Mouse (Mus musculus) heart, postnatal 36 days (tissue): ENCODE measurements around the gene Heatr5b. TPM values are rescaled to one million over a fixed set of nuclear protein-coding genes. Genes with fewer than 3 reads are reported as not detected.
"Not testable (repeated sequence)": the region's sequence is repeated elsewhere in the genome, so short reads cannot be mapped to it uniquely, and the experiment has no call there.

ENCODE experiments used
- DNase-seq, 2 experiments: peaks; one replicate each; pipeline ENCODE4 v3.0.0; 2021 to 2022
- intact Hi-C: fragments of 180-260 bp; cut with DNase I; formaldehyde crosslinking; loops from one replicate; pipeline ENCODE4 v1.15.1; 2025
- total RNA-seq, 2 experiments: library from RNA; stranded (reverse); gene quantifications; 2 replicates each; pipeline ENCODE4 v1.2.3; 2021

Gene Heatr5b
- 10 to 100 TPM; 42.5 to 44.8 TPM for total RNA-seq

GRCm38 (mm10) chr17:78834856-78835835 lies at the start of gene Heatr5b, which contains the start of gene Gpatch11:
Gene Heatr5b (minus strand): TSS chr17:78835364.
Gene Gpatch11 (plus strand): TSS chr17:78835567.
- intact Hi-C loops, result loop anchor here (5.0 kb wide), 3 partner anchors 87 to 102 kb away; partner anchors contain the start of genes Cebpz, Ndufaf7 and Strn

GRCm38 (mm10) chr17:78883291-78883690 lies 48.1 kb upstream of the Heatr5b start:
- intact Hi-C loops, result no loop called here
- DNase-seq, result no peak

More at GRCm38 (mm10) chr17:78834856-78835835, at the start of gene Heatr5b, which contains the start of gene Gpatch11:
- peak; percentile 98 for DNase-seq

GRCm38 (mm10) chr17:78882401-78883112 lies 47.4 kb upstream of the Heatr5b start, which contains the start of gene Eif2ak2:
Gene Eif2ak2 (minus strand): TSS chr17:78882573.
- peak; percentile 80 to 82 for DNase-seq
- intact Hi-C loops, result no loop called here

- intact Hi-C loops, result no loop called here
- no peak for DNase-seq
Measured at GRCm38 (mm10) chr17:78881878-78882304, 46.7 kb upstream of the Heatr5b start.

GRCm38 (mm10) chr17:78873886-78874285 lies 38.7 kb upstream of the Heatr5b start:
- intact Hi-C loops, result no loop called here
- DNase-seq, result no peak

DNA sequence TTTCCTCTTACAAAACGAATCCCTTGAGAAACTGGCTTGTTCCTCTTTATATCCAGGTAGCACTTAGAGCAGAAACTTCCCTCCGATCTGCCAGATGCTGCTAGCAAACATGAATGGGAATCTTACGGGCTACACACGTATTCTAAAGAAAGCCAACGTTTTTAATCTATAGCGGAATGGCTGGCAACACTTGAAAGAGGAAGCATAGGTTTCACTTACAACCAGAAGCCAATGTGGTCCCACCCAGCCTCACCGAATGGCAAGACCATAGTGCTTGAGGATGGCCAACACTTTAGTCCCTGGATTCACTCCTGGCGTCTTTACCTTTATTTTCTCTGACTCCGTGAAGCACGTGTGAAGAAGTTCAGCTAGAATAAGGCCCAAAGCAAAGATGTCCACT lies 21.1 kb upstream of the Heatr5b start:
- intact Hi-C loops, result no loop called here
- no peak for DNase-seq

- no peak for DNase-seq
- intact Hi-C loops, result no loop called here
Measured at GRCm38 (mm10) chr17:78842271-78842928, 7.2 kb upstream of the Heatr5b start.

DNA sequence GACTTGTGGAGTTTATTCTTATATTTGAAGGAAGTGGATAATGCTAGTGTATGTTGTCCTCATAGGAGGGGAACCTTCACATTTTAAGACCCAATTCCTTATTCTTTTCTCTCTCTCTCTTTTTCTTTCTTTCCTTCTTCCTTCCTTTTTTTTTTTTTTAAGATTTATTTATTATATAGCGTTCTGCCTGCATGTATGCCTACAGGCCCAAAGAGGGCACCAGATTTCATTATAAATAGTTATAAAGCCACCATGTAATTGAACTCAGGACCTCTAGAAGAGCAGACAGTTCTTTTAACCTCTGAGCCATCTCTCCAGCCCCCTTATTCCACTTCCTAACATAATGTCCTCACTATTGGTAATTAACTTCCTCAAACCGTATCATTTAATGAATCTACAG lies 892 bp upstream of the Heatr5b start:
- intact Hi-C loops, result loop anchor here (5.0 kb wide), 2 partner anchors 86 to 101 kb away; partner anchors contain the start of genes Cebpz and Ndufaf7

DNA sequence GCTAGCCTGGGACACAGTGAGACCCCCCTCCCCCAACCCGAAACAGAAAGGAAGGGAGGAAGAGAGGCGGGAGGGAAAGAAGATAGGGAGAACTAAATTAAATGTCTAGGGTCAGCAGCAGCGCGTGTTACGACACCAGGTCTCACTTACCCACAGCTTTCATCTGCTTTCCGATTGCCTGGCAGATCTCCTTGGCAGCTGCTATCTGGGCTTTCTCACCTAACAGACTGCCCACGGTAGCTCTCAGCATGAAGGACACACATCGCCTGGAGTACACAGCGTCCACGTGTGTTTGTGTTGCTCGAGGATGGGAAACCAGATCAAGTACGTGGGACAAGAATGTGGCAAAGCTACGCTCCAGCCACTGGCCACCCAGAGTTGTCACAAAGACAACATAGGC lies 10.8 kb downstream of the Heatr5b start:
- no peak for DNase-seq
- intact Hi-C loops, result no loop called here

More for the DNA sequence above, 892 bp upstream of the Heatr5b start:
- DNase-seq, result no peak

DNA sequence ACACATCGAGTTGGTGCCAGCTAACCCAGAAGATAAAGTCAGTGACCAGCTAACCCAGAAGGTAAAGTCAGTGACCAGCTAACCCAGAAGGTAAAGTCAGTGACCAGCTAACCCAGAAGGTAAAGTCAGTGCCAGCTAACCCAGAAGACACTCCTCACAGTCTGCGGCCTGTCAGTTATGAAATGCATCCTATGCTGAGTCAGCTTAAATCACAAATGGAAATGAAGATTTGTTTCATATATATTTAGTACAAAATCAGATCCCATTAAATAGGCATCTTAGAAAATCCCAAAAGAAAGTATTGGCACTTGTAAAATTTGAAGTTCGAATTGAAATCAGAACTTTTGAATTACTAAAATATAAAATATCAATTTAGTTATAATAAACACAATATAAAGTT lies 25.6 kb downstream of the Heatr5b start:
- intact Hi-C loops, result no loop called here
- DNase-seq, result no peak

DNA sequence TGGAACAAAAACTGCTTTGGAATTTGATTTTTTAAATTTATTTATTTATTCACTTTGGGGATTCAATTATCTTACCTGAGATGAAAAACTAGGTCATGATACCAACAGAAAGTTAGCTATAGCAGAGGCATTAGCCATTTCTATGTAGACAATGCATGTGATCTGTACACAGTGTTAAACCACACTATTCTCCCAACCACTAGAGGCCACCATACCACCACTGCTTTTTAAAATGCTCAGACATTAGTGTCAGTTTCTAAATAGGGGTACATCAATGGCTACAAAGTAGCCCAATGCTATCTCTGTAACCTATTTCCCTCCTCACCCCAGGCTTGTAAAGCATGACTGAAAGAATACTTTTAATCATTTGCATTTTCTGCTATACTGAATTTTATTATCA lies 26.1 kb downstream of the Heatr5b start:
- DNase-seq, result no peak
- intact Hi-C loops, result no loop called here

GRCm38 (mm10) chr17:78797222-78797621 lies 37.9 kb downstream of the Heatr5b start:
- intact Hi-C loops, result no loop called here
- DNase-seq, result no peak

DNA sequence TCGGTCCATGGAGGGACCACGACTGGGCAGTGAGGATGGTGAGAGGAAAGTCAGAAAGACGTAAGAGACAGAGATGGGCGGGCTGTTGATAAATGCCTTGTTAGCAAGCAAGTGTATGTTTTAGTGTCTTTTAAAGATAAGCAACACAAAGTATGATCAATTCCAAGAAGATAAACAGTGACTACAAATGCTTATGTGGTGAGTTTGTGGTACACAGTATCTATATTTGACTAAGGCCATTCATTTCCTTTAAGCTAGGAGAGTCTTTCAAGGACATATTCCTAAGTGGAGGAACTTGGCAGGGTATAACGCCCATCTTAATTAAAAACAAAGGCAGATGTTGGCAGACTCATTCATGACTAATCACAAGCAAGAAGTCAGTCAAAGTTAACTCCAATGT lies 40.8 kb downstream of the Heatr5b start:
- DNase-seq, result no peak
- intact Hi-C loops, result no loop called here

- intact Hi-C loops, result no loop called here
Measured at GRCm38 (mm10) chr17:78792122-78792521, 43.0 kb downstream of the Heatr5b start.

GRCm38 (mm10) chr17:78791690-78792070 lies 43.5 kb downstream of the Heatr5b start:
- intact Hi-C loops, result no loop called here

More at GRCm38 (mm10) chr17:78792122-78792521, 43.0 kb downstream of the Heatr5b start:
- no peak for DNase-seq

GRCm38 (mm10) chr17:78791068-78791689 lies 44.0 kb downstream of the Heatr5b start:
- DNase-seq, result peak; percentile 16 to 47
- intact Hi-C loops, result no loop called here

More at GRCm38 (mm10) chr17:78791690-78792070, 43.5 kb downstream of the Heatr5b start:
- DNase-seq, result no peak

DNA sequence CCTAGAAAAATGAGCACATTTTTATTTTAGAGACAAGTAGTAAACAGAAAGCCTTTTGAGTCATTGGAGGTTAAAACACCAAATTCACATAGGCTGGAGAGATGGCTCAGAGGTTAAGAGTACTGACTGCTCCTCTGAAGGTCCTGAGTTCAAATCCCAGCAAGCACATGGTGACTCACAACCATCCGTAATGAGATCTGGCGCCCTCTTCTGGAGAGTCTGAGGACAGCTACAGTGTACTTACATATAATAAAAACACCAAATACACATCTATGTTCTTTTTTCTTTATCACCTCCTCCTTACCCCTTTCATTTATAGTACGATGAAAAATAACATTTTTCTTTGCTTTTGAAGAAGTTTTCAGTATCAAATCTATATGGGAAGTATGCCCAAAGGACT lies 46.9 kb downstream of the Heatr5b start:
- intact Hi-C loops, DNase-seq: not testable (repeated sequence)

DNA sequence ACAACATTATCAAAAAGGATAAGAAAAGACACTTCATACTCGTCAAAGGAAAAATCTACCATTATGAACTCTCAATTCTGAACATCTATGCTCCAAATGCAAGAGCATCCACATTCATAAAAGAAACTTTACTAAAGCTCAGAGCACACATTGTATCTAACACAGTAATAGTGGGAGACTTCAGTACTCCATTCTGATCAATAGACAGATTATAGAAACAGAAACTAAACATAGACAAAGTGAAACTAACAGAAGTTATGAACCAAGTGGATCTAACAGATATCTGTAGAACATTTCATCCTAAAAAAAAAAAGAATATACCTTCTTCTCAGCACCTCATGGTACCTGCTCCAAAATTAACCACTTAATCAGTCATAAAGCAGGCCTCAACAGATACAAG lies 56.4 kb downstream of the Heatr5b start:
- intact Hi-C loops, result no loop called here
- no peak for DNase-seq

GRCm38 (mm10) chr17:78772317-78772716 lies 62.8 kb downstream of the Heatr5b start:
- no peak for DNase-seq
- intact Hi-C loops, result no loop called here

GRCm38 (mm10) chr17:78770932-78771331 lies 64.2 kb downstream of the Heatr5b start:
- intact Hi-C loops, result no loop called here
- DNase-seq, result no peak
